ENCODE assay signal across 1 mouse cellular context in genomic region chr8:3609046-3609815, GRCm38 (mm10).
TF ChIP-seq lines count a peak whose summit lies in the region.

No protein-coding gene starts in this region.

TF ChIP-seq in MEL, 35 proteins besides CTCF, POLR2A, EP300 and RAD21:
- TF ChIP-seq GATA1 (IDR thresholded peaks at IDR 0.05; ENCODE audit: low read depth, low read length) (no peak), CHD1 (IDR thresholded peaks at IDR 0.05; ENCODE audit: low read depth, low read length) (no peak), RCOR1 (IDR thresholded peaks at IDR 0.05; ENCODE audit: low read depth, low read length) (no peak), POLR2AphosphoS5 (IDR thresholded peaks at IDR 0.05; ENCODE audit: borderline replicate concordance, low read depth, low read length) (no peak), MAX (IDR thresholded peaks at IDR 0.05; ENCODE audit: low read length) (no peak), ZC3H11A (IDR thresholded peaks at IDR 0.05; ENCODE audit: low read depth, low read length) (no peak), MYC (IDR thresholded peaks at IDR 0.05; ENCODE audit: low read depth, low read length) (no peak)
